Mouse (Mus musculus) cortical plate, adult 2 months (tissue): Measurements from ENCODE around the gene Vipr2.

Source experiments
- CTCF ChIP-seq: fragments of 200-500 bp; IDR thresholded peaks from 2 replicates; pipeline ENCODE4 v1.5.1; 2011; ENCODE audit warnings: mild to moderate bottlenecking, control low read depth, low read length; ENCODE audit not compliant: insufficient read depth; ENCODE audit errors: extremely low read depth
- POLR2A ChIP-seq: fragments of 200-500 bp; IDR thresholded peaks from 2 replicates; pipeline ENCODE4 v1.6.1; 2011; ENCODE audit warnings: mild to moderate bottlenecking, low read length, control low read depth; ENCODE audit not compliant: insufficient read depth; ENCODE audit errors: extremely low read depth

DNA sequence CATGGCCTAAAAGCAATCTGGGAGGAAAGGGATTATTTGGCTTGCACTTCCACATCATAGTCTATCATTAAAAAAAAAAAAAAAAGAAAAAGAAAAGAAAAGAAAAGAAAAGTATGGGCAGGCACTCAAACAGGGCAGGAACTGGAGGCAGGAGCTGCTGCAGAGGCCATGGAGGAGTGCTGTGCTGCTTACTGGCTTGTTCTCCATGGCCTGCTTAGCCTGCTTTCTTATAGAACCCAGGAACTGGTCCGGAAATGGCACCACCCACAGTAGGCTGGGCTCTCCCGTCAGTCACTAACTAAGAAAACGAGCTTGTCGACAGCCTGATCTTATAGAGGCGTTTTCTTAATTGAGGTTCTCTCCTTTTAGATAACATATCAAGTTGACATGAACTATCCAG is 32.7 kb upstream of the Vipr2 start:
- TF ChIP-seq POLR2A (no peak), CTCF (no peak)
